Mouse (Mus musculus) frontal cortex, postnatal 10 days (tissue): ENCODE data around the gene Slc28a3.

ENCODE experiments used
- DNase-seq, 2 experiments: peaks; one replicate each; pipeline ENCODE4 v3.0.0; 2022; ENCODE audit warnings: low spot score in 2 of 2, mixed read lengths in 1 of 2

Gene Slc28a3

GRCm38 (mm10) chr13:58560497-58561138 lies 50.1 kb downstream of the Slc28a3 start:
- peak; percentile 46 to 80 for DNase-seq

GRCm38 (mm10) chr13:58558216-58558615 lies 52.5 kb downstream of the Slc28a3 start:
- DNase-seq = peak; percentile 34 to 35

GRCm38 (mm10) chr13:58556018-58556417 lies 54.7 kb downstream of the Slc28a3 start:
- no peak for DNase-seq

GRCm38 (mm10) chr13:58555561-58555960 lies 55.1 kb downstream of the Slc28a3 start:
- DNase-seq = no peak

- DNase-seq = no peak
Measured at GRCm38 (mm10) chr13:58551924-58552323, 58.8 kb downstream of the Slc28a3 start.

GRCm38 (mm10) chr13:58547570-58547969 lies 63.1 kb downstream of the Slc28a3 start:
- peak in 1 of 2 experiments; percentile 24 for DNase-seq

GRCm38 (mm10) chr13:58543688-58544408 lies 66.8 kb downstream of the Slc28a3 start:
- DNase-seq = peak; percentile 56 to 77

GRCm38 (mm10) chr13:58543066-58543465 lies 67.6 kb downstream of the Slc28a3 start:
- DNase-seq = peak; percentile 42 to 72

GRCm38 (mm10) chr13:58542601-58543041 lies 68.1 kb downstream of the Slc28a3 start:
- no peak for DNase-seq

GRCm38 (mm10) chr13:58542167-58542566 lies 68.5 kb downstream of the Slc28a3 start:
- no peak for DNase-seq

- no peak for DNase-seq
Measured at GRCm38 (mm10) chr13:58541620-58542019, 69.1 kb downstream of the Slc28a3 start.

- DNase-seq = no peak
Measured at GRCm38 (mm10) chr13:58538966-58539365, 71.7 kb downstream of the Slc28a3 start.

GRCm38 (mm10) chr13:58538366-58538765 lies 72.3 kb downstream of the Slc28a3 start:
- DNase-seq = no peak

- DNase-seq = no peak
Measured at GRCm38 (mm10) chr13:58537916-58538233, 72.8 kb downstream of the Slc28a3 start.

- DNase-seq = no peak
Measured at GRCm38 (mm10) chr13:58537232-58537915, 73.3 kb downstream of the Slc28a3 start.

GRCm38 (mm10) chr13:58536466-58537231 lies 74.0 kb downstream of the Slc28a3 start:
- no peak for DNase-seq

- DNase-seq = no peak
Measured at GRCm38 (mm10) chr13:58535321-58535720, 75.4 kb downstream of the Slc28a3 start.

- no peak for DNase-seq
Measured at GRCm38 (mm10) chr13:58534861-58535260, 75.8 kb downstream of the Slc28a3 start.

GRCm38 (mm10) chr13:58534216-58534841 lies 76.3 kb downstream of the Slc28a3 start:
- DNase-seq = no peak

- DNase-seq = no peak
Measured at GRCm38 (mm10) chr13:58524581-58524980, 86.1 kb downstream of the Slc28a3 start.

- no peak for DNase-seq
Measured at GRCm38 (mm10) chr13:58523761-58524117, 86.9 kb downstream of the Slc28a3 start.
